Mouse (Mus musculus): Measurements from ENCODE around the gene Prps2.

The Prps2 gene

DNA sequence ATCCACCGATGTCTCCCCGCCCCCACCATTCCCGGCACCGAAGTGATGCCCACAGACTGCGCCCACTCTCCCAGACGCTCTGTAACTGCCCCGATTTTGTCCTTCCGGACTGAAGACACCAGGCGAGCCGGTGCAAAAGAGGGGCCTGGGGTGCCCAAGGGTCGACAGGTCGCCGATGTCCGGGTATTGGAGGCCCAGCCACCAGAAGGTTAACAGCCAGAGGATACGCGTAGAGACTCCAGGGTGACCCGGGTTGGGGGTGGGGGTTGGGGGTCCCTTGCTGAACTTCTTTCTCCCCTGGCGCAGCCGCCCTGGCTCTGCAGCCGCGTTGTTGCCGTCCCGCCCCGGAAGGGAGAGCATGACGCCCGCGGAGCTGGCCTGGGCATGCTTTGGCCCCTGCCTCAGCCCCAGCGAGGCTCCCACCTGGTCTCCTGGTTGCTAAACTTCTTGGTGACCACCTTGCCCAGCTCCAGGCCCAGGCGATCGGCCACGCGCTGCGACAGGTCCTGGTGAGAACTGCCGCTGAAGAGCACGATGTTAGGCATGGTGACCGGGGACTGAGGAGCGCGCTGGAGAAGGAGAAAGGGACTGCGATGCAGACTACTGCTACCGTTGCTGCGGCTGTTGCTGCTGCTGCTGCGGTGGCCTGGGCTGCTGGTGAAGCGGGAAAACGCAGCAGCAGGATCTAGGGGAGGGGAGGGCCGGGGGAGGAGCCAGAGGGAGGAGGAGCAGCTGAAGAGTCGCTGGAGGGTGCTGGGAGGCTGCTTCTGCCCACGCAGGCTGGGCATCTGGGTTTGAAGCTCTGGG, at the start of gene Prps2:
Gene Prps2 (minus strand): TSS at position 703 of the 807 bp plus-strand sequence.
- DNase-seq: peak; percentile 73

DNA sequence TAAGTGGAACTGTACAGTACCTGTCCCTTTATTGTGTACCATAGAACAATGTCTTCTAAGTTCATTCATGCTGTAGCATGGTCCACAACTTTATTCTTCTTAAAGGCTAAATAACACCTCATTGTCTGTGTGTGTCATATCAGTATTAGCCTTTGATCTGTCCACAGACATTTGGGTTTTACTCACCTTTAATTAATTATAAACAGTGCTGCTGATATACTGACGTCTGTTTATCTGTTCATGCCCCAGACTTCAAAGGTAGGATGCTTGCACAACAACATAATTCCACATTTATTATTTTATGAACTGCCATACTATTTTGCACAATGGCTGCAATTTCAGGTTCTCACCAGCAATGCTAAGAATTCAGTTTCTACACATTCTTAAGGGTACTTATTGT, 35.1 kb upstream of the Prps2 start:
- no peak for DNase-seq

- DNase-seq: no peak
These were observed 12.4 kb upstream of the Prps2 start for GRCm38 (mm10) chrX:167394940-167395339.

- DNase-seq: no peak
These were observed 4.1 kb upstream of the Prps2 start for GRCm38 (mm10) chrX:167386647-167387046.

DNA sequence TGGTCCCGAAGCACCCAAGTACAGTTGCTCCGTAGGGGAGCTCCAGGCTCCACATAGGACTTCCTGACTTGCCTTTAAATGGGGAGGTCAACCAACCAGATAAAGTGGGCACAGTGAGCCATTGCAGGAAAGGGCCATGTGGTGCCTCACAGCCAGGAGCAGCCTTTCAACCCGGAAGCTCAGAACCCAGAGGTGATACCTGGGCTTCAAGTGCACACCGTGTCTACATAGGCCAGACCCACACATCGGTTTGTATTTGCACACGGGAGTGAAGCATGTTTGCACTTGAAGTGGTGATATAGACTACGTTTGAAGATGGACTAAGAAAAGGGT, 271 bp upstream of the Prps2 start:
- DNase-seq: no peak

DNA sequence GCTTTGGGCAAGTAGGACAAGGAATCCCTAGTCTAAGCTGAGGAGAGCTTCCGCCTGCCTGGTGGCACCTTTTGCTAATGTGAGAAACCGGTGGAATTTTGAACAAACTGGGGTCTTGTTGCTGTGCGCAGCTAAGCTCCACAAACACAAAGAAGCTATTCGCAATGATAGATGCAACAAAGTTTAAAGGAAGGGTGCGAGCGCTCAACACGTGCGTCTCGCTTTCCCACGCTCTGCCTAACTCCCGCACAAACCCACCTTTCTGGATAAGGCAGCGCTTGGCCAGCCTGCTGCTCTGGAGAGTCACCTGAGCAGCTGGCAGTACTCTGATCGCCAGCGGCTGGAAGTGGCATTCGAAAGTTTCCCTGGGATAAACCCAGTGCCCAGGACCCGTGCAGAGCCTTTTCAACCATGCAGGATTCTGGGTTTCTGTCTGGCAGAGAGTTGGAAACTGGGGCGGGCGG, 934 bp downstream of the Prps2 start:
- no peak for DNase-seq

GRCm38 (mm10) chrX:167380073-167380472, 2.5 kb downstream of the Prps2 start:
- no peak for DNase-seq

- peak; percentile 43 for DNase-seq
These were observed 21.3 kb downstream of the Prps2 start for GRCm38 (mm10) chrX:167361231-167361630.

GRCm38 (mm10) chrX:167359704-167360103, 22.8 kb downstream of the Prps2 start:
- peak; percentile 52 for DNase-seq

DNA sequence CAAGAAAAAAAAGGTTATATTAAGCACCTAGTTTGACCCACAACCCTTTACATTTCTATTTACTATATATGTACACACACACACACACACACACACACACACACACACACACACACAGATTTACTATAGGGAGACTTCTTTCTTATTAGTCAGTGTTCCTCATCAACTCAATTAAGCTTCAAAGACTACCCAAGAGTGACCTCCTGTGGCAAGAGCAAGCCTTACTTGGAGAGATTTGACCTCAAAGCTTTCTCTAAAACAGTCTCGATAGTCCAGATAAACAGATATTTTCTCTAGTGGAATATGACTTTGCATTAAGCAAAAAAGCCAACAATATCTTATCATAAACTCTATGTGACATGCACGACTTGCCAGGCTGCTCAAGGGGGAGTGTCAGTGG, 25.1 kb downstream of the Prps2 start:
- no peak for DNase-seq

- no peak for DNase-seq
These were observed 26.6 kb downstream of the Prps2 start for GRCm38 (mm10) chrX:167355965-167356364.

DNA sequence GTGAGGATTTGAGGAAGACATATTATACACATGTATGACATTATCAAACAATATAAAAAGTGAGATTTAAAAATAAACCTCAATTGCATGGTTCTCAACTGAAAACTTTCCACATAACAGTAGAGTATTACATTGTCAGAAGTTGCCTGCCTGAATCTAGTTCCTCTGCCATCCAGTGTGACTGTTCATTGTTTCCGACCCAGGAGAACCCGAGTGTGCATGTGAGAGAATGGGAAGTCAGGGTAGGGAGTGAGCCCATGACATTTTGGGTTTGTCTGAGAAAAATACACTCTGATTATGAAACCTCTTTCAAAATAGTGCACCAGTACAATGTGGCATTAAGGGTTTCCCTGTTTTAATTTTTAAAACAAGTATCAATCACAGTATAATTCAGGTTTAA, 28.9 kb downstream of the Prps2 start:
- no peak for DNase-seq

DNA sequence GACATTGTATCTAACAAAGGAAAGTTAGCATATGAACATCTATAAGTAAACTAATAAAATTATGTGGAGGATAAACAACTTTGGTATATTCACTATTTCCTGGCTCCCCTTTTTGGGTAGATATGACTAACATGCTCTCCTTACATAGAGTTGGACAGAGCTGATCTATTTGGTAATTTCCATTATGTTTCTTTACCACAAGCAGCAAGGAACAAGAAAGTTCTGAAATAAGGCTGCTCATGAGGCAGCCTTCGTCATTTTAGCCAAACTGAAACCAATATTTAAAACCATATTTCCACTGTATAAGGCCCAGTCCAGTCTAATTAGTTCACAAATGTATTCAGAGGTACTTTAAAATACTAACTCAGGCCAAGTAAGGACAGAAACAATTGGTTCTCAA, 36.1 kb downstream of the Prps2 start:
- DNase-seq: no peak

DNA sequence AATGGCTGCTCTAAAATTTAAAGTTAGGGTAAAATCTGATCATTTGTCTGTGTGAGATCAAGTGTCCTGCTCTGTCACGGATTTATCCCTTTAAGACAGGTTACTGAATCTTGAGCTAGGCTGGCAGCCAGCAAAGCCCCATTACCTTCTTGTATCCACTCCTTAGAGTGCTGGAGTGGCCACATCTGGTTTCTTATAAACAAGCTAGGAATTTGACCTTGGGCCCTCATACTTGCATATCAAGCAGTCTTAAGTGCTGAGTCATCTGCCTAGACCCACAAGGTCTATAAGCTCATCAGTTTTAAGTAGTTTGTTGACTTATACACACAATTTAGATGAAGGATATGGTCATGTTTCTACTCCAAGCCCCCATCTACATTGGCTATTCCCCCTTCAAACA, 38.2 kb downstream of the Prps2 start:
- no peak for DNase-seq

- DNase-seq: no peak
These were observed 40.7 kb downstream of the Prps2 start for GRCm38 (mm10) chrX:167341811-167342210.

DNA sequence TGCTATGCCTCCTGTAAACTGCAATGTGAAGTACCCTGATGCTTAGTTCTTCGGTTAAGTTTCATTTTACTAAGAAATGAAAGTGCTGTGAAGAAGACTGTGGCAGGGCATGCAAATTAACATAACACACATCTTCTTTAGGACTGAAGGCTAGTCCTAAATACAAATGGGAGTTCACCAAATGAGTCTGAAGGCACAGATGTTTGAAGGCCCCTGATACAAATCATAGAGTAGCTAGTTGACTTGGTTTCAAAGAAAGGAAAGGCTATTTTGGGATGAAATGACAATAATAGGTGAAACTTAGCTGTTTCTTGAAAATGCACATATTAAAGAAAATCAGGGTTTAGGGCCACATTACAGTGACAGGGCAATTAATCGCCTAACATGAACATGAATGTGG, 42.4 kb downstream of the Prps2 start:
- DNase-seq: no peak

DNA sequence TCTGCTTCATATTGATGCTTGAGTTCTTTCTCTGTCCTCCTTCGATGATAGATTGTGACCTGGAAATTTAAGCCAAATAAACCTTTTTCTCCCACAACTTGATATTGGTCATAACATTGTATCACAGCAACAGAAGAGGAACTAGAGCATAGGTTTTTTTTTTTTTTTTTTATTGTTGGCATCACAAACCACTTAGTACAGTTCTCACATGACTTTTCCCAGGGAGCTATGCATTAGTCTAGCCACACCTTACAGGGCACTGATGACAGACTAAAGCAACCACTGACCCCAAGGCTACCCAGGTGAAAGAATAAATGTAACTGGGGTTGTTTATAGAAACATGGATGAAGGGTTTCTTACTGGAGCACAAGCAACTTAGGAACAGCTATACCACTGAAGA, 44.6 kb downstream of the Prps2 start:
- DNase-seq: no peak

DNA sequence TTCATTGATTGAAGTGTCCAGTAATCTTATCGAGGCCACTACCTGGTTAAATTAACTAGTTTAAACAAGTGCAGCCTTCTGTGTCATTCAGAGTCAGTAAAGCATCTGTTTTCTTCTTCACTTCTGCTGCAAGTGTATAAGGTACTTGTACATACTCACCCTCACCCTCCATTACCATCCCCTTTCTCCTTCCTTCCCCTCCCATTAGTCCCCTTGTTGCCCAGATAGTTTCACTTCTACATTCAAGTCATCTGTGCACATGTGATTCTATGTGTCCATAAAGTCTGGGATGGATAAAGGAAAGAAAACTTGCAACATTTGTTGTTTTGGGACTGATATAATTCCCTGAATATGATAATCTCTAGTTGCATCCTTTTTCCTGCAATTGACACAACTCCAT, 48.0 kb downstream of the Prps2 start:
- no peak for DNase-seq

GRCm38 (mm10) chrX:167332607-167333006, 49.9 kb downstream of the Prps2 start:
- DNase-seq: no peak

DNA sequence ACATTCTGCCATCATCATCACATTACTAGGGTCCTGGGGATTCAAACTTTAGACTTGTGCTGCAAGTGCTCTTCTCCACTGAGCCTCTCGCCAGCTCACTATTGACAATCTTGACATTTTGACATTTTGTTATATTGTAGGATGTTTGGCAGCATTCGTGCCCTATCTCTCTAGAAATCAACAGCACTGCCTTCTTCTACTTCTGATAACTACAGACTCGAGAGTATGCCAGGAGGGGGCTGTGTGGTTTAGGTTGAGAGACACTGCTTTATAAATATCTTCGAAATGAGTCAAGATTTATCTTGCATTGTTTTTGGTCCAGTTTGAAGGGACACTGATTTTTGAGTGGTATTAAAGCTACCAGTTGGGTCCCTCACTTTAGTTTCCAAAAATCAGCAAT, 51.6 kb downstream of the Prps2 start:
- DNase-seq: no peak

DNA sequence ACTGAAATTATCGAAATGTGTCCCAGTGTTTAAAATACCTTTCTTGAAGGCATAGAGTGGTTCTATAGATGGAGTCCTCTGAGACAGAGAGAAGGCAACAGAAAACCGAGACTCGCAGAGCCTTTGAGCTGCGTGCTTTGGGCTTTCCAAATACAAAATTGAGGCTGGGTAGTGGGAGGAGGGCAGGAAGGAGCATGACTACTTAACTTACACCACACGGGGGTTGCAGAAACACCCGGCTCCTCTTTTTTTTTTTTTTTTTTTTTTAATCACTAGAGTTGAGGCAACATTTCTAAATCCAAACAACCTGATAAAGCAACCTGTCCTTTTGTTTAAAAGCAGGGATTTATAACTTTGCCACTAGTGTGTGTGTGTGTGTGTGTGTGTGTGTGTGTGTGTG, 52.1 kb downstream of the Prps2 start, which contains the start of gene Tlr7:
Gene Tlr7 (minus strand): TSS at position 160 of the 400 bp plus-strand sequence.
- peak; percentile 21 for DNase-seq

GRCm38 (mm10) chrX:167329620-167330019, 52.9 kb downstream of the Prps2 start:
- DNase-seq: no peak

- DNase-seq: no peak
These were observed 53.5 kb downstream of the Prps2 start for GRCm38 (mm10) chrX:167329098-167329497.

DNA sequence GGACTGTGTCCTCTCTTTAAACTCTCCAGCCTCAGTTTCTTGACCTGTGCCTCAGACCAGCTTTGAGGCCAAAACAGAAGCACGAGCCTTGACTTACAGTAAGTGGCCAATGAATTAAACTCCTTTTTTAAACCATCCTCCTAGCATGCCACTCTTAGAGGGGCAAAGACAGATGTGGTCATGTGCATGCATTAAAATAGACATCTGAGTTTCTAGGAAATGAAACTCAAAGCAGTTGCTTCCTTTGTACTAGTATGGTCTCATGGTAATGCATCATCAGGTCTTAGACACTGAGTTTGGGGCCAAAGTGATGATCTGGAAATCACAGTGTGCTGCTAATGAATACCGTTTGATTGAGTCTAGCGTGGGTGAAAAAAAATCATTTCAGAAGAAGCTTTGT, 54.0 kb downstream of the Prps2 start:
- no peak for DNase-seq

DNA sequence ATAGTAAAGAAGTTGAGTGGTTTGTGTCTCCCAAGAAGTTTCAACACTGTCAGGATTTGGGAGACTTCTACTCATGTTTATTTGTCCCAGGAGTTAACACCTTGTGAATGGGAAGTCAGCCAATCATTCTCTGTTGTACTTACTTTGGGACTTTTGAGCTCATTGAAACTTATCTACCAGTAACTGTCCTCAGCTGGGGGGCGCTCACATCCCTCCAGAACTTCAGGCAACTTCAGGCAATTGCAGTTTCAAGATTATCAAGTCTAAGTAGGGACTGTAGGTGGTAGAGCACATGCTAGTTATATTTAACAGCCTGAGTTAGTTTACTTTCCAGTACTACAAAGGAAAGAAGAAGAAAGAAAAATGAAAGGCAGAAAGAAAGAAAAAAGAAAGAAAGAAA, 58.8 kb downstream of the Prps2 start:
- DNase-seq: peak; percentile 67

Data from thymus, postnatal 4 days (tissue).